Mouse (Mus musculus): Measurements from ENCODE around the gene Ercc1. TPM values are rescaled to one million over a fixed set of nuclear protein-coding genes. Genes with fewer than 3 reads are reported as not detected.
A peak's percentile ranks its signal among the peaks of the same experiment; 100 is the strongest.

Ercc1 gene
- polyA plus RNA-seq, 1 experiment from 2014 or later: 51.6 TPM

DNA sequence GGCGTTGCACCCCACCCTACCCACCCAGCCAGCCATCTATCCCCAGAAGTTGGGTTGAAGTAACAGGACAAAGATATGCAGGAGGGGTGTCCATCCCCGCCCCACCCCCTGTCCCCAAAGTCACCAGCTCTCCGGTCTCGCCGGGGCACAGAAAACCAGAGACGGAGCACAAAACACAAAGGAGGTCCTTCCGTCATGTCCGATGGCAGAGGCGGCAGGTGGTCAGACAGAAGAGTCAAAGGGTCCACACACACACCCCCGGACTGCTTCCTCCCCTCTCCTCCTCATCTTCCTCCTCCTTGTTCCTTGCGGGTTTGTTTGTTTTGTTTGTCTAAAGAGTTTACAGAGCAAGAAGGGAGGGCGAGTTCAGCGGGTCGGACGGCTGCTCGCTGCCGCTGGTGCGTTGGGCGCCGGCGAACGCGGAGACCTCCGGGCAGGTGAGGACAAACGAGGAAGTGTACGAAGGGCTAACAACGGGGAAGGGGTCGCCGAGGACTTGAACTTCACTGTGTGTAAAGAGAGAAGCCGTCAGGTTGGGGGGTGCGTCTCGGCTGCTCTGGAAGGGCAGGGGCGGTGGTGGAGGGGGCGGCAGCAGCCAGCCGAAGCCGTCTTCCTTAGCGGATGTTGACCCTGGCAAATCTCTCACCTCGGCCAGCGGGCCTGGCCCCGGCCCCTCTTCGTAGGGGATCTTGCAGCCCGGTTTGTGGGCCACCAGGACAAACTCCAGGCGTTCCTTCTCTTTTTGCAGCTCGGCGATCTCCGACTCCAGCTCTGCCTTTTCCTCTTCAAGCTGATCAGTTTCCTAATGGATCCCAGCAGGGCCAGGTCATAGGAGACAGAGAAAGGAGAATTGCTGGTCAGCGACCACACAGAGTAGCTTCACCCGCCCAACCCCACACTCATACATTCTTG lies 39.8 kb upstream of the Ercc1 start:
- WGBS: 3% methylated on average over 48 of the region's 48 CpGs
- Histone ChIP-seq H3K27ac (no peak overlapping the region), H3K36me3 (no peaks in the 10 kb centered on the region), H3K27me3 (replicated peaks) (peaks cover 58% of the 10 kb centered on the region), H3K4me2 (replicated peaks) (peak overlapping the region; percentile 66), H3K4me3 (replicated peaks) (peak overlapping the region; percentile 35), H3K4me1 (replicated peaks) (peaks cover 37% of the 10 kb centered on the region), H3K9ac (peak overlapping the region; percentile 22), H3K9me3 (no peaks in the 10 kb centered on the region)
- no peak for ATAC-seq

- no peak overlapping the region for H3K27ac ChIP-seq
- H3K4me3 ChIP-seq (replicated peaks): peak overlapping the region; percentile 35; the same call in 1 of the 2 replicates
- no peak for ATAC-seq
- 11% methylated on average over 6 of the region's 6 CpGs for WGBS
- no peaks in the 10 kb centered on the region for H3K36me3 ChIP-seq
- H3K4me2 ChIP-seq (replicated peaks): peak overlapping the region; percentile 66
- peaks cover 36% of the 10 kb centered on the region for H3K4me1 ChIP-seq (replicated peaks)
- no peaks in the 10 kb centered on the region for H3K9me3 ChIP-seq
- peak overlapping the region; percentile 22; the same call in 1 of the 2 replicates for H3K9ac ChIP-seq
- H3K27me3 ChIP-seq (replicated peaks): peaks cover 58% of the 10 kb centered on the region
Observed at GRCm38 (mm10) chr7:19305413-19305735, 39.2 kb upstream of the Ercc1 start.

DNA sequence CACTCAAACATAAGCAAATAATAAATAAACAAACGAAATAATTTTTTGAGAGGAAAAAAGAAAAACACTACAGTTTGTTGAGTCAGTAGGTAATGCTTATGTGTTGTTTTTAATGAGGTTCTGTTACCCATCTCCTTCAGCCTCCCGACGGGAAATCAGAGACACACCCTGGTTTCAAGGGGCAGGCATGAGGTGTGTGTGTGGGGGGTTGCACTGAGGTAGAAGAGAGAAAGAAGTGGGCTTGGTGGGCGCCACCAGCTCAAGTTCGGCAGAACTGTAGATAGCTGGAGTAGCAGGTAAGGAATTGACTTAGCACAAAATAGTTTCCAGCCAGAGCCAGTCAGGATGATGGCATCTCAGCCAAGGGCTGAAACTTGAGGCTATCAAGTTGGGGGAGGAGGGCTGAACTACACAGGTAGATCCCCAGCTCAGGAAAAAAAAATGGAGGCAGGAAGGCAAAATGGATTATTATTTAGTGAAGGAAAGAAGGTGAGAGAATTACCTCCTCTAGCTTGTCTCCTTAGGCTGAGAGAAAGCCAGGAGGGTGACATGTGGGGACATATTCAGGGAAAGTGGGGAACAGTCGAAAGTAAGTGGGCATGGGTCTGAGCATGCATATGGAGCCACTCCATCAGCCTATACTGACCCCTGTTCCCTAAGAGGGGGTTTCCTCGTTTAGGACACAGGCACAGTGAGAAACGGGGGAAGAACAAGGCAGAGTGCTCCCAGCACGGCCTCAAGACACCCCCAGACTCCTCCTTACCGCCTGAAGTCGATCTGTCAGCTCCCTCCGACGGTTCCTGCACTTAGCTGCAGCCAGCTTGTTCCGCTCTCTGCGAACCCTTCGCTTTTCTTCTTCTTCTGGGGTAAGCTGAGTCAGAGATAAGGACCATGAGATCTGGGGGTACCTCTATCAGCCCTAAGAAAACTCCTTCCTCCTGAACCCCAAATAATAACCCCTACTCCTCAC lies 38.5 kb upstream of the Ercc1 start:
- Histone ChIP-seq H3K27me3 (replicated peaks) (peaks cover 58% of the 10 kb centered on the region), H3K36me3 (no peaks in the 10 kb centered on the region), H3K9ac (no peak overlapping the region), H3K4me1 (replicated peaks) (peaks cover 37% of the 10 kb centered on the region), H3K4me2 (replicated peaks) (no peak overlapping the region), H3K27ac (no peak overlapping the region), H3K4me3 (replicated peaks) (no peak overlapping the region), H3K9me3 (no peaks in the 10 kb centered on the region)
- WGBS: 51% methylated on average over 16 of the region's 16 CpGs
- no peak for ATAC-seq

DNA sequence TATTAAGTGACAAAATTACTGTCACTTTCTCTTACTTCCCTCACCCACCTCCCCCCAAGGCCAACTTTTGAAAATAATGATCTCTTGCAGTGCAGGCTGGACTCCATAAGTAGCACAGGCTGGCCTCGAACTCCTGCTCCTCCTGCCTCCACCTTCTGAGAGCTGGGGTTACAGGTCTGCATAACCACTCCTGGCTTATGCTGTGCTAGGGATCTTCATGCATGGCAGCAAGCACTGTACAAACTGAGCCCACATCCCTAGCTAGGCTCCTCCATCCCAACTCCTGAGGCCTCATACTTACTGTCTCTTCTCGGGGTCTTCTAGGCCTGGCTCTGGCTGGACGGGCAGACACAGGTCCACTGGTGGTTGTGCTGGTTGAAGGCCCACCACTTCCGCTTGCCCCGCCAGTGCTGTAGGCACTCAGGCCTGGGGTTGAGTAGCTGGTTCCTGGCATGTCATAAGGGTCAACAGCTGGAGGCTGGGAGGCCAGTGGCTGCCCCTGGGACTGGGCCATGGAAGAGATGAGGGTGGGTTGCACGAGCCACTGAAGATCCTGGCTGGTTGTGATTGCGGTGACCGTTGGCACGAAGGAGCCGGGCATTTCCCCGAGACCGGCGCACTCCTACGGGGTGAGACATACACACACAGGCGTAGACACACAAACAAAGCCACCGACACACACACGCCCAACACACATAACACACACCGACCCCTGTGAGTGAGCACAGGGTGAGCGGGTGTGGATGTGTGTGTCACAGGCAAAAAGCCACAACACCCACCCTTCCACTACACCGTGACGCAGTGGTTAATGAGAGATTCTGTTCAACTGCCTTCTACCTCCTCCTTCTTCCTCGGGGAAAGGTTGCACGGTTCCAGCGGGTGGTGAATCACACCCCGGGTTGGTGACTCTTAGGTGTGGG lies 37.5 kb upstream of the Ercc1 start:
- Histone ChIP-seq H3K4me3 (replicated peaks) (no peak overlapping the region), H3K27me3 (replicated peaks) (peaks cover 52% of the 10 kb centered on the region), H3K4me1 (replicated peaks) (peaks cover 30% of the 10 kb centered on the region), H3K36me3 (no peaks in the 10 kb centered on the region), H3K27ac (no peak overlapping the region), H3K9ac (no peak overlapping the region), H3K9me3 (no peaks in the 10 kb centered on the region), H3K4me2 (replicated peaks) (peak overlapping the region; percentile 96; the same call in 1 of the 2 replicates)
- 67% methylated on average over 25 of the region's 25 CpGs for WGBS
- no peak for ATAC-seq

- Histone ChIP-seq H3K27ac (peak overlapping the region; percentile 71), H3K27me3 (replicated peaks) (peaks cover 44% of the 10 kb centered on the region), H3K9ac (peak overlapping the region; percentile 51), H3K36me3 (no peaks in the 10 kb centered on the region), H3K4me3 (replicated peaks) (peak overlapping the region; percentile 73), H3K4me2 (replicated peaks) (peak overlapping the region; percentile 96), H3K9me3 (no peaks in the 10 kb centered on the region), H3K4me1 (replicated peaks) (peaks cover 30% of the 10 kb centered on the region)
- ATAC-seq: peak; percentile 66
- 2% methylated on average over 18 of the region's 18 CpGs for WGBS
Observed at GRCm38 (mm10) chr7:19307739-19308453, 36.7 kb upstream of the Ercc1 start.

DNA sequence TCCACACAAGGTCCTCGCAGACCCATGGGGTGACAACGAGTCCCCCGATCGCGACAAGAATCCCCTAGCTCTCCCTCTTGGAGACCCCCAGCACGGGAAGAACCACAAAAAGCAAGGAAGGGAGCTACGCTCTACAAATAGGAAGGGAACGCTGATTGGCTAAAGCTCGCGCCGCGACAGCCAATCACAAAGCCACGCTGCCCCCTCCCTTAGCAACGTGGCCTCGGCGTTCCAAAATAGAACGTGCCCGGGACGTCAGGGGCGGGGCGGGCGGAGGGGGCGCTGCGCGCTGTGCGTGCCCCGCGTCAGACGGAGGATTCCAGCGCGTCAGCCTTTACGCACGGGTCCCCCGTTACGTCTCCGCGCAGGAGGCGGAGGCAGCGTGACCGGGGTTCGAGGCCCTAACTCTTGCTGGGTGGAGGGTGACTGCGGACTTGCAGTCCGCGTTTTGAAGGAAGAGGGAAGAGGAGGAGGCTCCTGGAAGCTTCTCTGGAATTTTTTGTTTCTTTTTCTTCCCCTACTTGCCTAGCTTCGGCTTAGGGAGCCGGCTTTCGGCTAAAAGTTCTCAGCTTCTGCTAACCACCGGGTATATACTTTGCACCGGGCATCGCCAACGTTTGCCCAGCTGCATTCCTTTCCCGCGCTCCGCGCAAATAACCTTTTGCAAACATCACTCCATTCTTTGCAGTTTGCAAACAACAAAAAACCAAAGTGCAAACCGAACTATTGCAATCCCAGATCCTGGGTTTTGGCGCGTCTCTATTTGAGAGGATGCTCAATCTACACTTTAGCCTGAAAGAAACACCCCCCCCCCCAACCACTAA lies 35.9 kb upstream of the Ercc1 start:
- peak overlapping the region; percentile 73 for H3K4me3 ChIP-seq (replicated peaks)
- H3K27me3 ChIP-seq (replicated peaks): peaks cover 41% of the 10 kb centered on the region

GRCm38 (mm10) chr7:19309278-19309883 lies 35.2 kb upstream of the Ercc1 start:
- H3K4me3 ChIP-seq (replicated peaks): peak overlapping the region; percentile 73
- peaks cover 33% of the 10 kb centered on the region for H3K27me3 ChIP-seq (replicated peaks)
- H3K9ac ChIP-seq: peak overlapping the region; percentile 31
- H3K9me3 ChIP-seq: no peaks in the 10 kb centered on the region
- H3K36me3 ChIP-seq: no peaks in the 10 kb centered on the region
- H3K4me1 ChIP-seq (replicated peaks): peaks cover 22% of the 10 kb centered on the region
- no peak for ATAC-seq
- H3K27ac ChIP-seq: no peak overlapping the region
- under 1% methylated on average over 48 of the region's 48 CpGs for WGBS
- H3K4me2 ChIP-seq (replicated peaks): peak overlapping the region; percentile 96

More for the DNA sequence above, 35.9 kb upstream of the Ercc1 start:
- peaks cover 29% of the 10 kb centered on the region for H3K4me1 ChIP-seq (replicated peaks)
- WGBS: under 1% methylated on average over 58 of the region's 58 CpGs
- H3K9ac ChIP-seq: peak overlapping the region; percentile 51
- ATAC-seq: peak; percentile 85
- H3K9me3 ChIP-seq: no peaks in the 10 kb centered on the region
- peak overlapping the region; percentile 71 for H3K27ac ChIP-seq
- no peaks in the 10 kb centered on the region for H3K36me3 ChIP-seq
- peak overlapping the region; percentile 96 for H3K4me2 ChIP-seq (replicated peaks)

DNA sequence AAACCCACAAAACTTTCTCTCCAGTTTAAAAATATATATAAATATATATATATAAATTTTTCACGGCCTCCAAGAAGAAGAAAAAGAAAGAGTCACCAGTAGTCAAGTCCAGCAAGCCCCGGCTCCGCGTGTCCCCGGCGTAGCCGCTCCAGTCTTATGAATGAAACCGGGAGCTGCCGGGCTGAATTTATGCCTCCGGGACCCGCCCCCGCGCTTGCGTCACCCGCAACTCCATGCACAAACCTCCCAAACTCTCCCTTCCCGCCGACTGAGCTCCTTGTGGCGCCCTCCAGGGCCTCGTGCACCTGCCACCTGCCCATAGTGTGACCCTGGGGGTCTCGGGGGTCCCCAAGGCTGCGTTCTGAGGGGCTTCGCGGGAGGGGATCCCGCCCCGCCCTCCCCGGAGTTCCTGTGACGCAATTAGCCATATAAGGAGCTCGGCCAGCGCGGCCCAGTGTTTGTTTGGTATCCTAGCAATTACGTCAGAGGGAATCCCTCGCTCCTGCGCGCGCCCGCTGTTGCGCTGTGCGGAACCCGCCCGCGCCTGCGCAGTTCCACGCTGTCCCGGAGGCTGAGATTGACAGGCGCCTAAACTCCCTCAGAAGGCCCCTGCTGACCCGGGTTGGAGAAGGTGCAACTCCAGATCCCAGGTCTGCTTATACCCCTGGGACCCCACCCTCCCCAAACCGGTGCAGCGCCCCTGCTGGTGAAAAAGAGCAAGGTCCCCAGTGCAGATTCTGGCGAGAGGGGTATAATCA lies 34.5 kb upstream of the Ercc1 start, which contains the start of gene Fosb:
Gene Fosb (minus strand): TSS at position 168 of the 758 bp plus-strand sequence.
- H3K9me3 ChIP-seq: no peaks in the 10 kb centered on the region
- peak; percentile 89 for ATAC-seq
- peak within 1 kb of the TSS; percentile 96 for H3K4me2 ChIP-seq (replicated peaks)
- H3K4me3 ChIP-seq (replicated peaks): peak within 1 kb of the TSS; percentile 73
- peaks cover 27% of the 10 kb centered on the region for H3K27me3 ChIP-seq (replicated peaks)
- 0 out of 2 replicates have a peak within 1 kb of the TSS, but pooled peaks have one; percentile 9 for H3K27ac ChIP-seq
- H3K9ac ChIP-seq: peak within 1 kb of the TSS; percentile 59
- H3K36me3 ChIP-seq: no peaks in the 10 kb centered on the region
- peaks cover 15% of the 10 kb centered on the region for H3K4me1 ChIP-seq (replicated peaks)
- WGBS: under 1% methylated on average over 49 of the region's 49 CpGs

DNA sequence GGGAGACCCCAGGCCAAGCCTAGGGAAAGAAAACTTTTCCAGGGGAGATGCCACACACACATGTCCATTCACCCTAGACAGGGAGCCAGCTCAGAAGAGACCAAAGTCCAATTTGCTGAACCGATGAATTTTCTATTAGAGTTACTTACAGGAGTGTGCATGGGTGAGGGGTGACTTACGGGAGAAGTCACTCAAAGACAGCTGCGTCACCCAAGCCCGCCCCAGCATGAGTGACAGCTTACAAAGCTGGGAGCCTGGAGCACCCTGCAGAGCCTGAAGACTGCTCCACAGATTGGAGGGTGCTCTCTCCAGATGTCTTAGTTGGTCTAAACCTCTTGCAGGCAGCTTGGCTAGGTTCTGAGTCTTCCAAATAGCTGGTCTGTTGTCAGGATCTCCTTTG lies 32.6 kb upstream of the Ercc1 start:
- Histone ChIP-seq H3K27me3 (replicated peaks) (peaks cover 12% of the 10 kb centered on the region), H3K4me3 (replicated peaks) (no peak overlapping the region), H3K27ac (no peak overlapping the region), H3K4me1 (replicated peaks) (peaks cover 13% of the 10 kb centered on the region), H3K4me2 (replicated peaks) (no peak overlapping the region), H3K36me3 (no peaks in the 10 kb centered on the region), H3K9me3 (no peaks in the 10 kb centered on the region), H3K9ac (no peak overlapping the region)
- 33% methylated on average over 4 of the region's 4 CpGs for WGBS
- no peak for ATAC-seq
